Mouse (Mus musculus): ENCODE results near the gene Opalin.

GRCm38 (mm10) chr19:41020537-41020936 is 56.4 kb downstream of the Opalin start:
- TF ChIP-seq GATA1 (IDR thresholded peaks at IDR 0.05; ENCODE audit: low read length) (no peak), TAL1 (IDR thresholded peaks at IDR 0.05; ENCODE audit: low read length) (no peak)
